7 mouse cellular contexts compared by ENCODE assay signal in genomic region chr4:53384761-53385160, GRCm38 (mm10). TPM values are rescaled to one million over a fixed set of nuclear protein-coding genes. Genes with fewer than 3 reads are reported as not detected.
DNase-seq lines count a peak whose midpoint lies in the region; ATAC-seq lines count a peak whose summit lies in the region.

No protein-coding gene starts in this region.

- no peak overlapping the region for H3K4me3 ChIP-seq in embryonic facial prominence, embryonic 11.5 days (ENCODE audit: low read depth, low read length)
- no peak overlapping the region for H3K4me3 ChIP-seq in midbrain, embryonic 13.5 days (replicated peaks)

- no peaks in the 10 kb centered on the region for H3K4me1 ChIP-seq in embryonic facial prominence, embryonic 11.5 days (ENCODE audit: control insufficient read depth, insufficient read depth, low read length)
- H3K4me1 ChIP-seq in midbrain, embryonic 13.5 days (replicated peaks), result 0 out of 2 replicates have a peak, but pooled peaks cover 2% of the 10 kb centered on the region

- no peak overlapping the region for H3K9ac ChIP-seq in embryonic facial prominence, embryonic 11.5 days (replicated peaks; ENCODE audit: low read length)
- H3K9ac ChIP-seq in midbrain, embryonic 13.5 days (replicated peaks), result no peak overlapping the region

- no peak for ATAC-seq in embryonic facial prominence, embryonic 11.5 days (replicated peaks; ENCODE audit: insufficient number of reproducible peaks, low FRiP score, low TSS enrichment, low read depth)
- ATAC-seq in midbrain, embryonic 13.5 days, result peak; percentile 66; the same call in 1 of the 2 replicates

- 38% methylated on average over 6 of the region's 6 CpGs for WGBS in embryonic facial prominence, embryonic 11.5 days
- 36% methylated on average over 6 of the region's 6 CpGs for WGBS in midbrain, embryonic 13.5 days

- intact Hi-C loops in left cerebral cortex, postnatal 4 days (cut with DNase I), result loop anchor here (5.0 to 10.0 kb wide), 2 partner anchors 60 to 208 kb away; partner anchors contain the start of gene Slc44a1

- H3K27ac ChIP-seq in embryonic facial prominence, embryonic 11.5 days (replicated peaks; ENCODE audit: low read depth, low read length), result no peak overlapping the region
- H3K27ac ChIP-seq in midbrain, embryonic 13.5 days, result no peak overlapping the region

- no peaks in the 10 kb centered on the region for H3K27me3 ChIP-seq in embryonic facial prominence, embryonic 11.5 days (ENCODE audit: control insufficient read depth, insufficient read depth, low read length)
- H3K27me3 ChIP-seq in midbrain, embryonic 13.5 days, result no peaks in the 10 kb centered on the region

- H3K4me2 ChIP-seq in embryonic facial prominence, embryonic 11.5 days (ENCODE audit: low read depth, low read length), result no peak overlapping the region
- peak overlapping the region; percentile 14; the same call in 1 of the 2 replicates for H3K4me2 ChIP-seq in midbrain, embryonic 13.5 days (replicated peaks)

- no peaks in the 10 kb centered on the region for H3K36me3 ChIP-seq in embryonic facial prominence, embryonic 11.5 days (replicated peaks; ENCODE audit: control insufficient read depth, insufficient read depth, low read depth, low read length)
- H3K36me3 ChIP-seq in midbrain, embryonic 13.5 days, result no peaks in the 10 kb centered on the region

- peak; percentile 86 for DNase-seq in adrenal gland, postnatal 14 days
- DNase-seq in embryonic facial prominence, embryonic 11.5 days (ENCODE audit: low spot score), result peak; percentile 92
- peak; percentile 97 for DNase-seq in heart, adult 11 months
- peak; percentile 48 for DNase-seq in kidney, adult 11 months
- peak; percentile 68 for DNase-seq in left cerebral cortex, postnatal 4 days
- DNase-seq in spleen, adult 12 weeks (ENCODE audit: low spot score), result peak; percentile 56

- no peaks in the 10 kb centered on the region for H3K9me3 ChIP-seq in embryonic facial prominence, embryonic 11.5 days (replicated peaks; ENCODE audit: control insufficient read depth, low read length)
- H3K9me3 ChIP-seq in midbrain, embryonic 13.5 days, result no peaks in the 10 kb centered on the region

RNA-seq across cellular contexts. Expression of gene Slc44a1, which starts 55.5 kb away (rescaled TPM):
- 68.1 and 74.7 TPM in 2 replicates for total RNA-seq in adrenal gland, postnatal 14 days (2021)
- 25.9 and 30.0 TPM in 2 replicates for polyA plus RNA-seq in embryonic facial prominence, embryonic 11.5 days (2014; fragmentation: Nextera tagmentation; extraction: Ambion mirVana)
- total RNA-seq in left cerebral cortex, postnatal 4 days (2021), result 10 to 100 TPM; 47.3 to 48.1 TPM
- polyA plus RNA-seq in midbrain, embryonic 13.5 days (2015; fragmentation: Nextera tagmentation; extraction: Ambion mirVana), result 7.9 and 11.6 TPM in 2 replicates
